ENCODE assay signal across 9 mouse cellular contexts in genomic region chr9:74045936-74046335, GRCm38 (mm10).
DNase-seq lines count a peak whose midpoint lies in the region; ATAC-seq lines count a peak whose summit lies in the region.
"Had no signal": no experiment of that assay in that cellular context is flagged by ENCODE, and none has a peak within 500 bp of the region (broad histone marks: within the 10 kb centered on the region; RNA-seq: fewer than 3 reads in every experiment).

No protein-coding gene starts in this region.

- H3K4me1 ChIP-seq in forebrain, embryonic 14.5 days (ENCODE audit: control insufficient read depth, insufficient read depth, low read length) = no peaks in the 10 kb centered on the region
- 0 out of 2 replicates have a peak, but pooled peaks cover 3% of the 10 kb centered on the region for H3K4me1 ChIP-seq in forebrain, embryonic 15.5 days
- H3K4me1 ChIP-seq in neural tube, embryonic 15.5 days = 0 out of 2 replicates have a peak, but pooled peaks cover 2% of the 10 kb centered on the region
- H3K4me1 ChIP-seq: embryonic facial prominence, embryonic 13.5 days had no signal

- no peak overlapping the region for H3K4me3 ChIP-seq in forebrain, embryonic 14.5 days (ENCODE audit: low read depth, low read length)
- no peak overlapping the region for H3K4me3 ChIP-seq in forebrain, embryonic 15.5 days
- no peak overlapping the region for H3K4me3 ChIP-seq in neural tube, embryonic 15.5 days (replicated peaks)
- H3K4me3 ChIP-seq: embryonic facial prominence, embryonic 13.5 days had no signal

- 53% methylated on average over 3 of the region's 3 CpGs for WGBS in forebrain, embryonic 14.5 days
- 49% methylated on average over 3 of the region's 3 CpGs for WGBS in forebrain, embryonic 15.5 days
- WGBS in neural tube, embryonic 15.5 days = 72% methylated on average over 3 of the region's 3 CpGs

- intact Hi-C loops in heart, postnatal 14 days (cut with DNase I) = no loop called here

- H3K27ac ChIP-seq in forebrain, embryonic 14.5 days (ENCODE audit: low read depth, low read length) = no peak overlapping the region
- no peak overlapping the region for H3K27ac ChIP-seq in forebrain, embryonic 15.5 days (replicated peaks)
- H3K27ac ChIP-seq in neural tube, embryonic 15.5 days (replicated peaks) = no peak overlapping the region
- H3K27ac ChIP-seq: embryonic facial prominence, embryonic 13.5 days had no signal

- no peaks in the 10 kb centered on the region for H3K36me3 ChIP-seq in forebrain, embryonic 14.5 days (ENCODE audit: control insufficient read depth, insufficient read depth, low read length)
- no peaks in the 10 kb centered on the region for H3K36me3 ChIP-seq in forebrain, embryonic 15.5 days
- H3K36me3 ChIP-seq in neural tube, embryonic 15.5 days = no peaks in the 10 kb centered on the region
- H3K36me3 ChIP-seq: embryonic facial prominence, embryonic 13.5 days had no signal

- DNase-seq in forebrain, embryonic 14.5 days (ENCODE audit: low spot score) = peak; percentile 52
- DNase-seq in NIH3T3 (ENCODE audit: low read depth) = peak; percentile 57
- peak; percentile 30 to 51 for DNase-seq in heart, postnatal 14 days
- DNase-seq in lung, postnatal 36 days = peak; percentile 49
- no peak for DNase-seq in T-cell, adult 2 months (ENCODE audit: low spot score)
- DNase-seq in thymus, postnatal 25 days = no peak

- no peak overlapping the region for H3K9ac ChIP-seq in forebrain, embryonic 14.5 days (ENCODE audit: low read length)
- H3K9ac ChIP-seq in forebrain, embryonic 15.5 days (replicated peaks) = no peak overlapping the region
- no peak overlapping the region for H3K9ac ChIP-seq in neural tube, embryonic 15.5 days (replicated peaks)
- H3K9ac ChIP-seq: embryonic facial prominence, embryonic 13.5 days had no signal

- H3K4me2 ChIP-seq in forebrain, embryonic 14.5 days (ENCODE audit: low read length) = no peak overlapping the region
- no peak overlapping the region for H3K4me2 ChIP-seq in forebrain, embryonic 15.5 days (replicated peaks)
- H3K4me2 ChIP-seq in neural tube, embryonic 15.5 days = no peak overlapping the region
- H3K4me2 ChIP-seq: embryonic facial prominence, embryonic 13.5 days had no signal

- no peaks in the 10 kb centered on the region for H3K9me3 ChIP-seq in forebrain, embryonic 14.5 days (replicated peaks; ENCODE audit: control insufficient read depth, low read length)
- no peaks in the 10 kb centered on the region for H3K9me3 ChIP-seq in forebrain, embryonic 15.5 days
- H3K9me3 ChIP-seq in neural tube, embryonic 15.5 days (replicated peaks) = no peaks in the 10 kb centered on the region
- H3K9me3 ChIP-seq: embryonic facial prominence, embryonic 13.5 days had no signal

- ATAC-seq in forebrain, embryonic 14.5 days = peak; percentile 54; the same call in 1 of the 2 replicates
- ATAC-seq in forebrain, embryonic 15.5 days (replicated peaks) = no peak
- no peak for ATAC-seq in neural tube, embryonic 15.5 days (ENCODE audit: low FRiP score)

- H3K27me3 ChIP-seq in forebrain, embryonic 14.5 days (replicated peaks; ENCODE audit: control insufficient read depth, insufficient read depth, low read length) = no peaks in the 10 kb centered on the region
- H3K27me3 ChIP-seq in forebrain, embryonic 15.5 days = no peaks in the 10 kb centered on the region
- H3K27me3 ChIP-seq in neural tube, embryonic 15.5 days (replicated peaks) = no peaks in the 10 kb centered on the region
- H3K27me3 ChIP-seq: embryonic facial prominence, embryonic 13.5 days had no signal

Comparison
In these comparisons a context has a peak if more than half of its experiments do, and no peak if none do; other contexts are left out.
1. DNase-seq: peak in forebrain, embryonic 14.5 days (single experiment), NIH3T3 (single experiment), heart, postnatal 14 days (2 of 2) and lung, postnatal 36 days (single experiment); none in T-cell, adult 2 months (single experiment) and thymus, postnatal 25 days (single experiment).